Mouse (Mus musculus): Measurements from ENCODE around the gene Xpnpep3. TPM values are rescaled to one million over a fixed set of nuclear protein-coding genes. Genes with fewer than 3 reads are reported as not detected.

The Xpnpep3 gene
- total RNA-seq (2023) = 10 to 100 TPM in 1 of 2 experiments, 1 to 10 TPM in 1; 9.3 to 10.5 TPM

DNA sequence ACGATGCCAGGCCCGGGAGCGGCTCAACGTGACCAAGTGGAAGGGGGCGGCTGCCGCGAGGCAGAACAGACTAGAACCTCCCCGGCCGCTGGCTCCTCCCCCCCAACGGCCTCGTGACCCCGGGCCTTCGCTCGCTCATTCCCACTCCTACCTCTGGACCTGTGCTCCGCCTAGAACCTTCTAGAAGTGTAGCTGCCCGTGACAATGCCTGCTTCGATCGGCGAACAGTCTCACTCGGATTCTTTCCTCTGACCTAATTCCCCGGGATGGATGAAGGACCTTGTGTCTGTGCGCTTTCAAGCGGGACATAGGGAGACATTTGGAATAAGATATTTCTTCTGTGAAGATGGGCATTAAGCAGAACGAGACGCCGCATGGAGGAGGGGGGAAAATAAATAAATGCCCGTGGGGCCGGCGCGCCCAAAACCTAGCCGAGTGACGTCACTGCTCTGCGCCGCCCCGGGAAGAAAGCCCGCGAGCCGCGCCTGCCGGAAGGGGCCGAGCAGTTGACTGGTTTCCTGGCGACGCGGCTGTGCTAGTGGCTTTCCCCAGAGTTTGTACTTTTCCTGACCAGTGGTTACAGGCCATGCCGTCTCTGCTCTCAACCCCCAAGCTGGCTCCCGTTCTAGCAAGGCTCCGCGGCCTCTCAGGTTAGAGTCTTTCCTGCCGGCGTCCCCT is at the start of gene Xpnpep3, which contains the start of gene St13:
Xpnpep3 (plus strand) TSS at position 501 of the 678 bp plus-strand sequence.
St13 (minus strand) TSS at position 440 of the 678 bp plus-strand sequence.

DNA sequence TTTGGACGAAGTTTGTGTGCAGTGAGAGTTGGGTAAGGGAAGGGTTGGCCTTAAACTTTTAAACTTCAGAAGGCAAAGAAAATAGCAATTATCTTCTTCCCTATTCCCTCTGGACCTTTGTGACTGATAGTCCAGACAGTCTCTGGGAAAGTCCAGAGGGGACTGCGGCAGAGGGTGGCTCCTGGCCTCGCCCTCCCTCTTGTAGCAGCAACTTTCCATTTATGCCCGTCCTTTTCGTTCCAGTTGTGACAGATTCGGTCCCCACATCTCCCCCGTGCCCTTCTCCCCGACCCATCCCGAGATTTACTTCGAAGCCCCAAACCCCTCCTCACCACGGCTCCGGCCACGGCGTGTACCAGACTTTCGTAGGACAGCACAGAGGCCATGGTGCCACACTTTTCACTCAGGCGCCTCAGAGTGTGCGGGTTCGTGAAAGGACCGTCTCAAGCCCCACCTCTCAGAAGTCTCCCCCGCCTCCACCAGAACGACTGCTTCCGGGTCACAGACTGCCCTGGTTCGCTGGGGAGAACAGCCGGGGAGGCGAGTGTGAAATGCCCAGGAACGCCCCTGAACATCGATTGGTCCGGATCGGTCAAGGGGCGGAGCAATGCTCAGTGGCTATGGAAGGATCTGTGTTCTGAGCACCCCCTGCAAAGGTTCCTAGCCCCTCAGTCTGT is 39.5 kb upstream of the Xpnpep3 start, which contains the start of gene Slc25a17:
Slc25a17 (minus strand) TSS at position 468 of the 677 bp plus-strand sequence.

DNA sequence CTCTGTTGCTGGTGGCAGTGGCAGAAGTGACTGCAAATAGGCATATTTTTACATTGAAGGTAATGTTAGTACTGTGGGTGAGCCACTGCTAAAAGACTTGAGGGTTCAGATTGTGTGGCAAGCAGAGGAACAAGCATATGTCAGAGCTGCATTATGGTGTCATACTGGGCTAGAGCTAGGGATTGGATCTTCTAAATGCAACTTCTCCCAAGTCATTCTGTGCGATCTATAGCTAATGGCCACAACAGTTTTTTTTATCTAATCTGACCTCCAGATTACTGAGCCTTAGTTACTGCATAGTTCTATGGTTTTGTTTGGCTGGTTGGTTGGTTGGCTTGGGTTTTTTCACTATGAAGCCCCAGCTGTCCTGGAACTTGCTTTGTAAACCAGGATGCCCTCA is 8.3 kb downstream of the Xpnpep3 start, which contains the start of gene Dnajb7:
Dnajb7 (minus strand) TSS at position 101 of the 400 bp plus-strand sequence.

DNA sequence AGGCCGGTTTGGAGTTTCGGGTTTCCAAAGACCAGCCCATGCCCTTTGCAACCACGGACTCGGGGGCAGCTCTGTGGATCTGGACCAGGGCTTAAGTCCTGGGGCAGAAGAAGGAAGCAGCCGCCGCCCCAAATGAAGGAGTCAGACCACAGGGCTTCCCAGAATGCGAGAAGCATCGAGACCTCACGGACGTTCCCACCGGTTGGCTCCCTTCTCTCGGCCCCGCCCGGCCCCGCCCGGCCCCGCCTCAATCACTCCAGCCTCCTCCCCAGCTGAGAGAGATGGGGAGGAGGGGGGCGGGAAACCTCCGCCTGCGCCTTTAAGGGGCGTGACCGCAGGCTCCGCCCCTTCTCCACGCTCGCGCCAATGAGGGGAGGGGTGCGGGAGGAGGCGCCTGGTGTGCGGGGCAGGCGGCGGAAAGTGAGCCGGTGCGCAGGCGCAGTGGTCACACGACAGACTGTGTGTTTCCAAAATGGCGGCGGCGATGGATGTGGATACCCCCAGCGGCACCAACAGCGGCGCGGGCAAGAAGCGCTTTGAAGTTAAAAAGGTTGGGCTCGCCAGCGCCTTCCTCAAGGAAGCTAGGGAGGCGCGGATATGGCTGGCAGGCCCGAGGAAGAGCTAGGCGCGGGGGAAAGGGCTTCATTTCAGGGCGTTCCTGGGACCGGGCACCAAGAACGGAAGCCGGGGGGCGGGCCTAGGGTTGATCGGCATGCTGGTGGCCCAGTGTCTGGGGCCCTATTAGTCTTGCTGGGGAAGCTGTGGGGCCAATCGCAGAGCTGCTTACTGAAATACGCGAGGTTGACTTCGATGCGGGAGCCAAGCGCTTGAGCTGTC is 66.2 kb downstream of the Xpnpep3 start, which contains the start of gene Rbx1:
Rbx1 (plus strand) TSS at position 396 of the 837 bp plus-strand sequence.

Other genes with a start within 250 kb of the Xpnpep3 start
- gene Mrtfa, start 209.4 kb upstream of the Xpnpep3 start, total RNA-seq (2023) = 100 to 1,000 TPM; 191 to 216 TPM
- not detected for gene Mchr1, start 164.6 kb upstream of the Xpnpep3 start, total RNA-seq (2023)
- gene Slc25a17, start 39.3 kb upstream of the Xpnpep3 start, total RNA-seq (2023) = 10 to 100 TPM; 24.3 to 25.5 TPM
- 10 to 100 TPM; 43.0 to 50.3 TPM for gene St13, start 61 bp upstream of the Xpnpep3 start, total RNA-seq (2023)
- not detected for gene Dnajb7, start 8.2 kb downstream of the Xpnpep3 start, total RNA-seq (2023)
- 10 to 100 TPM; 67.8 to 80.5 TPM for gene Rbx1, start 66.2 kb downstream of the Xpnpep3 start, total RNA-seq (2023)
- 100 to 1,000 TPM; 162 to 181 TPM for gene Ep300, start 185.2 kb downstream of the Xpnpep3 start, total RNA-seq (2023)